Mouse (Mus musculus): ENCODE results near the gene Atp1a1.

- TF ChIP-seq CTCF (IDR thresholded peaks at IDR 0.05; ENCODE audit: low read depth) (no peak), EP300 (optimal IDR thresholded peaks at IDR 0.05) (no peak)
Observed at GRCm38 (mm10) chr3:101603194-101603593, 1.3 kb downstream of the Atp1a1 start.
